Mouse (Mus musculus): ENCODE results near the gene Cfap299. TPM values are rescaled to one million over a fixed set of nuclear protein-coding genes. Genes with fewer than 3 reads are reported as not detected.
A peak's percentile ranks its signal among the peaks of the same experiment; 100 is the strongest.

Cfap299 gene
- total RNA-seq, 2 experiments from 2014 or later, result not detected

- DNase-seq, result no peak
- intact Hi-C loops (cut with DNase I), result no loop called here
These were observed 252.9 kb downstream of the Cfap299 start for GRCm38 (mm10) chr5:98582051-98582450.

GRCm38 (mm10) chr5:98585915-98586314 is 256.8 kb downstream of the Cfap299 start:
- intact Hi-C loops (cut with DNase I), result no loop called here
- DNase-seq, result no peak

GRCm38 (mm10) chr5:98613511-98613910 is 284.4 kb downstream of the Cfap299 start:
- intact Hi-C loops (cut with DNase I), result no loop called here
- DNase-seq, result no peak

- no peak for DNase-seq
- intact Hi-C loops (cut with DNase I), result no loop called here
These were observed 287.8 kb downstream of the Cfap299 start for GRCm38 (mm10) chr5:98616902-98617301.

- no peak for DNase-seq
- intact Hi-C loops (cut with DNase I), result no loop called here
These were observed 288.3 kb downstream of the Cfap299 start for GRCm38 (mm10) chr5:98617416-98617815.

- intact Hi-C loops (cut with DNase I), result no loop called here
- DNase-seq, result no peak
These were observed 321.2 kb downstream of the Cfap299 start for GRCm38 (mm10) chr5:98650345-98650744.

GRCm38 (mm10) chr5:98651049-98651448 is 321.9 kb downstream of the Cfap299 start:
- intact Hi-C loops (cut with DNase I), result no loop called here
- DNase-seq, result no peak

- DNase-seq, result no peak
- intact Hi-C loops (cut with DNase I), result no loop called here
These were observed 359.1 kb downstream of the Cfap299 start for GRCm38 (mm10) chr5:98688254-98688653.

GRCm38 (mm10) chr5:98692070-98692469 is 363.0 kb downstream of the Cfap299 start:
- DNase-seq, result peak; percentile 4 to 6
- intact Hi-C loops (cut with DNase I), result no loop called here

GRCm38 (mm10) chr5:98696336-98696735 is 367.2 kb downstream of the Cfap299 start:
- intact Hi-C loops (cut with DNase I), result no loop called here
- DNase-seq, result peak in 1 of 2 experiments; percentile 2

- intact Hi-C loops (cut with DNase I), result no loop called here
- no peak for DNase-seq
These were observed 374.9 kb downstream of the Cfap299 start for GRCm38 (mm10) chr5:98703963-98704362.

- intact Hi-C loops (cut with DNase I), result no loop called here
- no peak for DNase-seq
These were observed 377.5 kb downstream of the Cfap299 start for GRCm38 (mm10) chr5:98706597-98706996.

GRCm38 (mm10) chr5:98715392-98715791 is 386.3 kb downstream of the Cfap299 start:
- intact Hi-C loops (cut with DNase I), result no loop called here

GRCm38 (mm10) chr5:98732157-98733009 is 403.3 kb downstream of the Cfap299 start:
- intact Hi-C loops (cut with DNase I), result no loop called here
- peak; percentile 23 for DNase-seq

More at GRCm38 (mm10) chr5:98715392-98715791, 386.3 kb downstream of the Cfap299 start:
- DNase-seq, result no peak

GRCm38 (mm10) chr5:98733010-98733399 is 403.9 kb downstream of the Cfap299 start:
- DNase-seq, result no peak

GRCm38 (mm10) chr5:98761858-98762652 is 433.0 kb downstream of the Cfap299 start:
- intact Hi-C loops (cut with DNase I), result no loop called here
- DNase-seq, result no peak

More at GRCm38 (mm10) chr5:98733010-98733399, 403.9 kb downstream of the Cfap299 start:
- intact Hi-C loops (cut with DNase I), result no loop called here

GRCm38 (mm10) chr5:98778588-98778987 is 449.5 kb downstream of the Cfap299 start:
- intact Hi-C loops (cut with DNase I), result no loop called here

GRCm38 (mm10) chr5:98782066-98782465 is 453.0 kb downstream of the Cfap299 start:
- intact Hi-C loops (cut with DNase I), result no loop called here

More at GRCm38 (mm10) chr5:98778588-98778987, 449.5 kb downstream of the Cfap299 start:
- DNase-seq, result no peak

GRCm38 (mm10) chr5:98787735-98788134 is 458.6 kb downstream of the Cfap299 start:
- intact Hi-C loops (cut with DNase I), result no loop called here
- DNase-seq, result peak in 1 of 2 experiments; percentile 3

More at GRCm38 (mm10) chr5:98782066-98782465, 453.0 kb downstream of the Cfap299 start:
- DNase-seq, result no peak

- intact Hi-C loops (cut with DNase I), result no loop called here
- no peak for DNase-seq
These were observed 459.5 kb downstream of the Cfap299 start for GRCm38 (mm10) chr5:98788568-98788967.

GRCm38 (mm10) chr5:98790894-98791607 is 461.9 kb downstream of the Cfap299 start:
- intact Hi-C loops (cut with DNase I), result no loop called here
- no peak for DNase-seq
